Mouse (Mus musculus): ENCODE measurements around the gene P2ry1. TPM values are rescaled to one million over a fixed set of nuclear protein-coding genes. Genes with fewer than 3 reads are reported as not detected.

The P2ry1 gene
- 5.9 and 7.5 TPM in 2 replicates for polyA plus RNA-seq (2012; ENCODE audit: insufficient read depth, insufficient read length, missing spikeins)

GRCm38 (mm10) chr3:61002587-61003501 lies at the start of gene P2ry1:
Gene P2ry1, plus strand, starts transcription at chr3:61002795.
- H3K4me1 ChIP-seq (ENCODE audit: control insufficient read depth, insufficient read depth, low read length) = peaks cover 13% of the 10 kb centered on the region
- H3K4me3 ChIP-seq (ENCODE audit: insufficient read depth, low read length) = peak within 1 kb of the TSS; percentile 95
- H3K27ac ChIP-seq (ENCODE audit: insufficient read depth, low read depth, low read length) = peak within 1 kb of the TSS; percentile 58
- TF ChIP-seq CTCF (IDR thresholded peaks at IDR 0.05; ENCODE audit: low read depth, low read length) (no peak), POLR2A (IDR thresholded peaks at IDR 0.05; ENCODE audit: borderline replicate concordance, low read depth, low read length) (no peak)

GRCm38 (mm10) chr3:60953199-60953736 lies 49.3 kb upstream of the P2ry1 start:
- no peak overlapping the region for H3K4me3 ChIP-seq (ENCODE audit: insufficient read depth, low read length)
- H3K27ac ChIP-seq (ENCODE audit: insufficient read depth, low read depth, low read length) = no peak overlapping the region
- TF ChIP-seq CTCF (IDR thresholded peaks at IDR 0.05; ENCODE audit: low read depth, low read length) (no peak), POLR2A (IDR thresholded peaks at IDR 0.05; ENCODE audit: borderline replicate concordance, low read depth, low read length) (no peak)
- peaks cover 2% of the 10 kb centered on the region; the same call in 1 of the 2 replicates for H3K4me1 ChIP-seq (ENCODE audit: control insufficient read depth, insufficient read depth, low read length)

- Histone ChIP-seq H3K27ac (ENCODE audit: insufficient read depth, low read depth, low read length) (no peak overlapping the region), H3K4me3 (ENCODE audit: insufficient read depth, low read length) (no peak overlapping the region), H3K4me1 (ENCODE audit: control insufficient read depth, insufficient read depth, low read length) (peaks cover 2% of the 10 kb centered on the region; the same call in 1 of the 2 replicates)
- TF ChIP-seq CTCF (IDR thresholded peaks at IDR 0.05; ENCODE audit: low read depth, low read length) = no peak
- no peak for TF ChIP-seq POLR2A (IDR thresholded peaks at IDR 0.05; ENCODE audit: borderline replicate concordance, low read depth, low read length)
Measured at GRCm38 (mm10) chr3:60954073-60954472, 48.5 kb upstream of the P2ry1 start.

GRCm38 (mm10) chr3:60958769-60959168 lies 43.8 kb upstream of the P2ry1 start:
- Histone ChIP-seq H3K4me3 (ENCODE audit: insufficient read depth, low read length) (no peak overlapping the region), H3K4me1 (ENCODE audit: control insufficient read depth, insufficient read depth, low read length) (no peaks in the 10 kb centered on the region; the same call in 1 of the 2 replicates), H3K27ac (ENCODE audit: insufficient read depth, low read depth, low read length) (no peak overlapping the region)
- no peak for TF ChIP-seq CTCF (IDR thresholded peaks at IDR 0.05; ENCODE audit: low read depth, low read length)
- TF ChIP-seq POLR2A (IDR thresholded peaks at IDR 0.05; ENCODE audit: borderline replicate concordance, low read depth, low read length) = no peak

- Histone ChIP-seq H3K4me3 (ENCODE audit: insufficient read depth, low read length) (no peak overlapping the region), H3K4me1 (ENCODE audit: control insufficient read depth, insufficient read depth, low read length) (peaks cover 2% of the 10 kb centered on the region; the same call in 1 of the 2 replicates), H3K27ac (ENCODE audit: insufficient read depth, low read depth, low read length) (no peak overlapping the region)
- TF ChIP-seq CTCF (IDR thresholded peaks at IDR 0.05; ENCODE audit: low read depth, low read length) (no peak), POLR2A (IDR thresholded peaks at IDR 0.05; ENCODE audit: borderline replicate concordance, low read depth, low read length) (no peak)
Measured at GRCm38 (mm10) chr3:60965137-60965536, 37.5 kb upstream of the P2ry1 start.

- Histone ChIP-seq H3K27ac (ENCODE audit: insufficient read depth, low read depth, low read length) (no peak overlapping the region), H3K4me1 (ENCODE audit: control insufficient read depth, insufficient read depth, low read length) (no peaks in the 10 kb centered on the region), H3K4me3 (ENCODE audit: insufficient read depth, low read length) (no peak overlapping the region)
- TF ChIP-seq CTCF (IDR thresholded peaks at IDR 0.05; ENCODE audit: low read depth, low read length) (no peak), POLR2A (IDR thresholded peaks at IDR 0.05; ENCODE audit: borderline replicate concordance, low read depth, low read length) (no peak)
Measured at GRCm38 (mm10) chr3:60974944-60975343, 27.7 kb upstream of the P2ry1 start.

- H3K27ac ChIP-seq (ENCODE audit: insufficient read depth, low read depth, low read length) = no peak overlapping the region
- no peak for TF ChIP-seq POLR2A (IDR thresholded peaks at IDR 0.05; ENCODE audit: borderline replicate concordance, low read depth, low read length)
- TF ChIP-seq CTCF (IDR thresholded peaks at IDR 0.05; ENCODE audit: low read depth, low read length) = no peak
- H3K4me1 ChIP-seq (ENCODE audit: control insufficient read depth, insufficient read depth, low read length) = no peaks in the 10 kb centered on the region
- no peak overlapping the region for H3K4me3 ChIP-seq (ENCODE audit: insufficient read depth, low read length)
Measured at GRCm38 (mm10) chr3:60982109-60982508, 20.5 kb upstream of the P2ry1 start.

GRCm38 (mm10) chr3:60998064-60998463 lies 4.5 kb upstream of the P2ry1 start:
- TF ChIP-seq CTCF (IDR thresholded peaks at IDR 0.05; ENCODE audit: low read depth, low read length) = no peak
- no peak for TF ChIP-seq POLR2A (IDR thresholded peaks at IDR 0.05; ENCODE audit: borderline replicate concordance, low read depth, low read length)
- Histone ChIP-seq H3K4me3 (ENCODE audit: insufficient read depth, low read length) (no peak overlapping the region), H3K27ac (ENCODE audit: insufficient read depth, low read depth, low read length) (no peak overlapping the region), H3K4me1 (ENCODE audit: control insufficient read depth, insufficient read depth, low read length) (no peaks in the 10 kb centered on the region)

GRCm38 (mm10) chr3:60999715-61000114 lies 2.9 kb upstream of the P2ry1 start:
- H3K27ac ChIP-seq (ENCODE audit: insufficient read depth, low read depth, low read length) = no peak overlapping the region
- peaks cover 10% of the 10 kb centered on the region for H3K4me1 ChIP-seq (ENCODE audit: control insufficient read depth, insufficient read depth, low read length)
- TF ChIP-seq POLR2A (IDR thresholded peaks at IDR 0.05; ENCODE audit: borderline replicate concordance, low read depth, low read length) = no peak
- no peak for TF ChIP-seq CTCF (IDR thresholded peaks at IDR 0.05; ENCODE audit: low read depth, low read length)
- no peak overlapping the region for H3K4me3 ChIP-seq (ENCODE audit: insufficient read depth, low read length)

- Histone ChIP-seq H3K4me1 (ENCODE audit: control insufficient read depth, insufficient read depth, low read length) (peaks cover 13% of the 10 kb centered on the region), H3K4me3 (ENCODE audit: insufficient read depth, low read length) (no peak overlapping the region), H3K27ac (ENCODE audit: insufficient read depth, low read depth, low read length) (no peak overlapping the region)
- TF ChIP-seq POLR2A (IDR thresholded peaks at IDR 0.05; ENCODE audit: borderline replicate concordance, low read depth, low read length) (no peak), CTCF (IDR thresholded peaks at IDR 0.05; ENCODE audit: low read depth, low read length) (no peak)
Measured at GRCm38 (mm10) chr3:61000747-61001146, 1.8 kb upstream of the P2ry1 start.
